Mouse (Mus musculus) heart, embryonic 12.5 days (tissue): Measurements from ENCODE around the gene Slc16a8. TPM values are rescaled to one million over a fixed set of nuclear protein-coding genes. Genes with fewer than 3 reads are reported as not detected.

Source experiments
- ATAC-seq: fragments of 200-750 bp; cut with Nextera tagmentation; 2 replicates; pipeline ENCODE4 v1.8.0; 2017; ENCODE audit warnings: moderate TSS enrichment, moderate library complexity; ENCODE audit not compliant: insufficient number of reproducible peaks, low FRiP score
- H3K27ac ChIP-seq: fragments of 300-500 bp; sonication (generic); 2 replicates; pipeline ENCODE4 v1.5.1; 2016; ENCODE audit warnings: mild to moderate bottlenecking, moderate library complexity; ENCODE audit not compliant: poor library complexity, severe bottlenecking
- H3K27me3 ChIP-seq: fragments of 300-500 bp; sonication (generic); replicated peaks from 2 replicates; pipeline ENCODE4 v1.6.1; 2016; ENCODE audit warnings: mild to moderate bottlenecking, moderate library complexity
- H3K36me3 ChIP-seq: fragments of 300-500 bp; sonication (generic); 2 replicates; pipeline ENCODE4 v1.6.1; 2016; ENCODE audit warnings: mild to moderate bottlenecking, moderate library complexity
- H3K4me1 ChIP-seq: fragments of 300-500 bp; sonication (generic); replicated peaks from 2 replicates; pipeline ENCODE4 v1.6.1; 2016; ENCODE audit warnings: mild to moderate bottlenecking
- H3K4me2 ChIP-seq: fragments of 300-500 bp; sonication (generic); 2 replicates; pipeline ENCODE4 v1.6.1; 2016; ENCODE audit warnings: mild to moderate bottlenecking, moderate library complexity
- H3K4me3 ChIP-seq: fragments of 300-500 bp; sonication (generic); 2 replicates; pipeline ENCODE4 v1.5.1; 2016; ENCODE audit warnings: mild to moderate bottlenecking
- H3K9ac ChIP-seq: fragments of 300-500 bp; sonication (generic); 2 replicates; pipeline ENCODE4 v1.6.1; 2016; ENCODE audit warnings: mild to moderate bottlenecking, moderate library complexity
- H3K9me3 ChIP-seq: fragments of 300-500 bp; sonication (generic); replicated peaks from 2 replicates; pipeline ENCODE4 v1.6.1; 2016; ENCODE audit warnings: mild to moderate bottlenecking, moderate library complexity
- WGBS: fragments of 180-500 bp; shearing (Covaris S2); methylation state at CpG from one replicate; pipeline ENCODE4 v1.1.7; 2016; 5-methylcytosine and 5-hydroxymethylcytosine counted together
- polyA plus RNA-seq: library from polyadenylated mRNA; unstranded; fragments of >200 nt; fragmentation: Nextera tagmentation; extraction: Ambion mirVana; gene quantifications from 2 replicates; pipeline ENCODE4 v1.2.1, GENCODE M21; 2016

The Slc16a8 gene
- polyA plus RNA-seq, 1 experiment from 2014 or later: 0.65 TPM

DNA sequence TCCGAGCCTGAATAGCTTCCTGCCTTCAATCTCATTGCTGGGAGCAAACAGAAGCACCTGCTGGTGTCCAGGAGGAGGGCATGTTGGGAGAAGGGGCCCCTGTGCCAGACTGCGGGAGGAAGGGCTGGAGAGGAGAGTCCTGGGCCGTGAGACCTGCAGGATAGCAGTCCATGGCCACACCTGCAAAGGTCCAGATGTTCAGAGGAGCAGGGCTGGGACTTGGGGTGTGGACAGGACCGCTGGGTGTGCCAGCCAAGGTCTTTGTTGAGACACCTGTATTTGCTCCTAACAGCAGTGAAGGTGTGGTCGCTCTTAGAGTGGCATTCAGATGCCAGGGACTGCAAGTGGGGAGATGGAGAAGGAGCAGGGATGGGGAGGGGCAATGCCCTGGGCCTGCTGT is 27.9 kb upstream of the Slc16a8 start:
- no peak for ATAC-seq
- H3K4me2 ChIP-seq: no peak overlapping the region
- 70% methylated on average over 5 of the region's 5 CpGs for WGBS
- no peak overlapping the region for H3K27ac ChIP-seq
- H3K4me1 ChIP-seq: peaks cover 9% of the 10 kb centered on the region; the same call in 1 of the 2 replicates
- H3K4me3 ChIP-seq: no peak overlapping the region
- no peak overlapping the region for H3K9ac ChIP-seq
- 0 out of 2 replicates have a peak, but pooled peaks cover 5% of the 10 kb centered on the region for H3K27me3 ChIP-seq
- H3K36me3 ChIP-seq: peaks cover 13% of the 10 kb centered on the region; the same call in 1 of the 2 replicates
- 0 out of 2 replicates have a peak, but pooled peaks cover 6% of the 10 kb centered on the region for H3K9me3 ChIP-seq

DNA sequence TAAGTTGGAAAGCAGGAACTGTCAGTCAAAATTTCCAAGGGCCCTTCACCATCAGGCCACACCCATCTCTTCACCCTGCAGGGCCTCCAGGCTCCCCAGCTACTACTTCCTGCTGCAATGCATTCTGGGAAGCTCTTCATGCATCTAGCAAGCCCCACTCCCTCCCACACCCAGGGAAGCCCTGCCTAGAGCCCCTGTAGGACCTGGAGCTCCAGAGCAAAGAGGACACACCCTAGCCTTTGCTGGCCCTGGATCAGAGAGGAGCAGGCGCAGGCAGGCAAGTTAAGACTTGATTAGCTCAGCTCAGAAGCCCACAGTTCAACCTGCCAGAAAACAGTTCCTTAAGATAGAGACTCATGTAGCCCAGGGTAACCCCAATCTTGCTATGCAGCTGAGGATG is 26.8 kb upstream of the Slc16a8 start:
- Histone ChIP-seq H3K9me3 (peaks cover 12% of the 10 kb centered on the region), H3K27ac (no peak overlapping the region), H3K4me3 (no peak overlapping the region), H3K27me3 (0 out of 2 replicates have a peak, but pooled peaks cover 5% of the 10 kb centered on the region), H3K4me1 (peaks cover 9% of the 10 kb centered on the region; the same call in 1 of the 2 replicates), H3K36me3 (peaks cover 6% of the 10 kb centered on the region; the same call in 1 of the 2 replicates), H3K9ac (no peak overlapping the region), H3K4me2 (no peak overlapping the region)
- peak; percentile 70; the same call in 1 of the 2 replicates for ATAC-seq
- WGBS: 62% methylated on average over 1 of the region's 1 CpGs

DNA sequence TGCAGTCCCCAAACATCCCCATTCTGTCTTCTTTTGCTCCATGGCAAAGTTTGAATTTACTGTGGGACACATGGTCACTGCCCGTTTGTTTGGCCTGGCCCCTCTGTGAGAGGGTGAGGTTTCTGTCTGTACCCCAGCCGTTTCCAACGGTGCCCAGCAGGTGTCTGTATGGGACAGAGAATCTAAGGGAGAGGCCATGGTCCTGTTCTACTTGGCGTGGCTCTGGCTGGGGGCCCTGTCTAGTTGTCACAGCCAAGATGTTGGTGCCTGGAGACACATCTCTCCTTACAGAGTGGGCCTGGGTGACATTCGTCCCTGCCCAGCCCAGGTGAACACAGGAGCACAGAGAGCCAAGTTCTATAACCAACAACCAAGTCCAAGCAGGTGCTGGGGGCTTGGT is 26.3 kb upstream of the Slc16a8 start:
- Histone ChIP-seq H3K9ac (no peak overlapping the region), H3K27me3 (0 out of 2 replicates have a peak, but pooled peaks cover 5% of the 10 kb centered on the region), H3K4me2 (no peak overlapping the region), H3K4me1 (peaks cover 9% of the 10 kb centered on the region; the same call in 1 of the 2 replicates), H3K9me3 (peaks cover 12% of the 10 kb centered on the region), H3K36me3 (peaks cover under 1% of the 10 kb centered on the region; the same call in 1 of the 2 replicates), H3K27ac (no peak overlapping the region), H3K4me3 (no peak overlapping the region)
- 53% methylated on average over 5 of the region's 5 CpGs for WGBS
- no peak for ATAC-seq

DNA sequence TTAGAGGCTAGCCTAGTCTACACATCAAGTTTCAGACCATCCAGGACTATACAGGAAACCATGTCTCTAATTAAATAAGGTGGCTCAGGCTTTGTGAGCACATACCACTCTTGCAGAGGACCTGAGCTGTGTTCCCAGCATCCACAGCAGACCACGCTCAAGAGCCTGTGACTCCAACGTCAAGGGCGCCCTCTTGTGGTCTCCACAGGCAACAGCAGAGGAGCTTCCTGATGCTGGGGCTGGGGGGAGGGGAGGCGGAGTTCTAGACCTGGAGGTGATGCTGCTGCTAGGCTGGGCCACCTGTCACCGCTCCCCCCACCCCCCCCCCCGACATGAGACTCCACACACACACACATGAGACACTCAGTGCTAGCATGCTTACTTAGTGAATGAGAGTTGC is 25.6 kb upstream of the Slc16a8 start:
- Histone ChIP-seq H3K9me3 (peaks cover 12% of the 10 kb centered on the region), H3K4me2 (no peak overlapping the region), H3K27ac (no peak overlapping the region), H3K27me3 (0 out of 2 replicates have a peak, but pooled peaks cover 5% of the 10 kb centered on the region), H3K9ac (no peak overlapping the region), H3K4me1 (peaks cover 9% of the 10 kb centered on the region; the same call in 1 of the 2 replicates), H3K4me3 (no peak overlapping the region), H3K36me3 (no peaks in the 10 kb centered on the region)
- WGBS: 24% methylated on average over 6 of the region's 6 CpGs
- ATAC-seq: no peak

DNA sequence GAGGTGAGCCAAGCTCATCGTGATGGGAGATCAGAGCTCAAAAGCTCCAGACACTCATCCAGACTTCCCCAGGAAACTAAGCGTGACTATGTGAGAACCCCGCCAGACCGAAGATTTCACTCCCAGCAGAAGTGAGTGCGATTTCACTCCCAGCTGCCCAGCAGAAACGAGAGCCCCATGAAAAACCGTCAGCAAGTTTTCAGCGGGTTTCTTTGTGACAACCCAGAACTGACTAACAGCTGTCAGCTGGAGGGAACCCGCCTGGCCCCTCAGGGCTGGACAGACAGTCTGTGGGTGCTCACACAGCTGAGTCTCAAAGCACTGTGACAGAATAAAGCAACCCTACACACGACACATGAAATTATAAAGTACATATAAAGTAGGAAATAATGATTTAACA is 23.2 kb upstream of the Slc16a8 start:
- no peak for ATAC-seq
- H3K27me3 ChIP-seq: no peaks in the 10 kb centered on the region
- 60% methylated on average over 10 of the region's 10 CpGs for WGBS

DNA sequence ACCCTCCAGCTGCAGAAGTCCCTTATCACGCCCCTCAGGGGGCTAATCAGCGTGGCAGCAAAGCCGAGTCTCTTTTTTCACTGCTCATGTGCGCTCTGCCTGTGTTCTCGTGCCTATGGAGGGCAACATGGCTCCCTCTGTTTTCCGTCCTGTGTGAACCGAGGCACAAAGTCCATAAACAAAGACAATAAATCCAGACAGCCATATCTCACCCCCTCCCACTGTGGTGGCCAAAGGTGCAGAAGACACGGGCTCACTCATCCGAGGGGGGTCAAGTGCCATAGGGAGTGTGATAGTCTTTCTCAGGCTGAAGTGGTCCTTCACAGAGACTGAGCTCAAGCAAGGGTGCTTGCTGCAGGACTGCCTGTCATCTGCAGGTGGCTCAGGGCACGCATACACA is 18.5 kb upstream of the Slc16a8 start:
- Histone ChIP-seq H3K4me3 (no peak overlapping the region), H3K27me3 (peaks cover 5% of the 10 kb centered on the region), H3K4me2 (no peak overlapping the region), H3K9me3 (peaks cover 6% of the 10 kb centered on the region), H3K36me3 (no peaks in the 10 kb centered on the region), H3K27ac (no peak overlapping the region), H3K9ac (no peak overlapping the region), H3K4me1 (peaks cover 9% of the 10 kb centered on the region)
- 47% methylated on average over 10 of the region's 10 CpGs for WGBS
- ATAC-seq: no peak

More for the DNA sequence above, 23.2 kb upstream of the Slc16a8 start:
- H3K9ac ChIP-seq: no peak overlapping the region
- H3K4me2 ChIP-seq: no peak overlapping the region
- no peak overlapping the region for H3K27ac ChIP-seq
- no peaks in the 10 kb centered on the region for H3K36me3 ChIP-seq
- H3K9me3 ChIP-seq: peaks cover 12% of the 10 kb centered on the region
- H3K4me1 ChIP-seq: peaks cover 9% of the 10 kb centered on the region; the same call in 1 of the 2 replicates
- H3K4me3 ChIP-seq: no peak overlapping the region

DNA sequence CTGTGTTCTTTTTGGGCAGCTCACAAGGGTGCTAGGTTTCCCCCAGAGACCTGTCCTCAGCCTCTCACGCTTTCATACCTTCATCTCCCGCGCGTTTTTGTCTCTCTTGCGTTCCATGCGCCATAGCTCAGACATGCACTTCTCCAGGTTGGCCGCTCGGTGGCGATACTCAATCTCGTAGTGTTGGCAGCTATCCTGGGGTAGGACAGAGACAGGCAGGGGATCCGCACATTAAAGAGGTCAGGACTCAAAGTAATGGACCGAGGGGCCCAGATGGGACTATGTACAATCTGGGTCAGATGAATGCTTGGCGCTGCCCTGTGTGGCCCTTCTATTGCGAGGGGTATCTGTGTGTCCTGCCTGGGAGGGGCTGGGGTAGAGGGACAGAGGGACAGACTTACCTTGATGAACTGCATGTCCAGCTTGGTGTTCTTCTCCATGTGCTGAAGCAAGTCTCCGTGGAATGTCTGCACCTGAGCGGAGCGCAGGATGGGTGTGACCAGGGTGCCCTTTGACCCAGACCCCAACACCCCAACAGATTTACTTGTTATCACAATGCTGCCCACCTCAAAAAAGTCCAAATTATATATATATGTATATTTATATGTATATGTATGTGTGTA is 16.7 kb upstream of the Slc16a8 start:
- Histone ChIP-seq H3K36me3 (no peaks in the 10 kb centered on the region), H3K4me2 (peak overlapping the region; percentile 80), H3K9ac (peak overlapping the region; percentile 63), H3K9me3 (no peaks in the 10 kb centered on the region), H3K27me3 (peaks cover 21% of the 10 kb centered on the region), H3K4me1 (peaks cover 9% of the 10 kb centered on the region), H3K27ac (no peak overlapping the region), H3K4me3 (peak overlapping the region; percentile 39)
- no peak for ATAC-seq
- 15% methylated on average over 17 of the region's 17 CpGs for WGBS

DNA sequence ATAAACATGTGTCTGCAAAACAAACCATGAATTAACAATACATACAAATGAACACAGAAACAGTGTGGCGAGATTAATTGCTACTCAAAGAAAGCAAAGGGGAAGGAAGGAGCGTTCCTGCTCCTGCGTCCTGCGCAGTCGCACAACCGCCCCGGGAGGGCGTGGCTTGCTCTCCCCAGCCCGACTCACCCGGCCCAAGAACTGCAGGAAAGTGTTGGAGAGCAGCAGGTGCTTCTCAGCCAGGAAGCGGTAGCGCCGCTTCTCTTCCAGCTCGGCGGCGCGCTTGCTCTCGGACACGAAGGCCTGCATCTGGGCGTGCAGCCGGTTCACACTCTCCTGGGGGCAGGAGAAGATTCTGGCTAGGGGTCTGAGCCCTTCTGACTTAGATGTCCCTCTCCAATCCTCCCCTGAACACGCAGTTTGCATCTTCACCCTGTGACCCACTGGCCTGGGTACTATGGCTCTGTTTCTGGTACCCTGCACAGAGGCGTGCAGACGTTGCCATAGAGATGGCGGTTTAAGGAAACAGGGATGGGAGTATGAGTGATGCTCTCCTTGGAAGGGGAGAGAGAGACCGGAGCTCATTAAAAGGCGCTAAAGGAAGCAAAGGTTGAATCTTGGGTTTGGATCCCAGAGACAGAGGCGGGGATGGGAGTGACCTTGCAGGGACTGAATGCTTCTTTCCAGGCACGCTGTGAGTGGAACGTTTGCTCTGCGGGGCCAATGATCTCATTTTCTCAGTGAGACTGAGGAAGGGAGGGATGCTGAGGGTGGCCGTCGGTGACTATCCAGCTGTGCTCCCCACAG is 16.0 kb upstream of the Slc16a8 start:
- H3K27me3 ChIP-seq: peaks cover 25% of the 10 kb centered on the region
- peak overlapping the region; percentile 63 for H3K9ac ChIP-seq
- H3K27ac ChIP-seq: no peak overlapping the region
- H3K4me3 ChIP-seq: peak overlapping the region; percentile 39
- ATAC-seq: peak; percentile 68; the same call in 1 of the 2 replicates
- no peaks in the 10 kb centered on the region for H3K36me3 ChIP-seq
- H3K9me3 ChIP-seq: no peaks in the 10 kb centered on the region
- WGBS: 3% methylated on average over 33 of the region's 33 CpGs
- peak overlapping the region; percentile 80 for H3K4me2 ChIP-seq
- peaks cover 9% of the 10 kb centered on the region for H3K4me1 ChIP-seq

DNA sequence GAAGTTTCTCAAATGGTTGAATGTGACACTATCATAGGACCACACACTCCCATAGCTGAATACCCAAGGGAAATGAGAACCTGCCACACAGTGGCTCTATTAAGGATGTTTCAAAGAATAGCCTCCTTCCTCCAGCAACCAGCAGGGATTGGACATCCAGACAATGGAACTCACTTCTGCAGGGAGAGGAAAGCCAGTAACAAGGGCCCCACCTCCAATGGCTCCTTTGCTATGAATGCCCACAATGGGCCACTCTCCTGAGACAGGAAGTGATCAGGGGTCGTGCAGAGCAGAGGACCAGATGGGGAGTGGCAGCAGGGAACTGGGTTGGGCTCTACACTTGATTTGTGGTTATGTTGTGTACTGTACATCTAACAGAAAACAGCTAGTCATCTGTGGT is 14.0 kb upstream of the Slc16a8 start:
- peaks cover 38% of the 10 kb centered on the region for H3K27me3 ChIP-seq
- H3K36me3 ChIP-seq: no peaks in the 10 kb centered on the region
- no peak overlapping the region for H3K4me2 ChIP-seq
- 15% methylated on average over 1 of the region's 1 CpGs for WGBS
- H3K9me3 ChIP-seq: peaks cover 4% of the 10 kb centered on the region; the same call in 1 of the 2 replicates
- H3K9ac ChIP-seq: no peak overlapping the region
- ATAC-seq: no peak
- no peak overlapping the region for H3K27ac ChIP-seq
- no peak overlapping the region for H3K4me3 ChIP-seq
- peaks cover 9% of the 10 kb centered on the region for H3K4me1 ChIP-seq

DNA sequence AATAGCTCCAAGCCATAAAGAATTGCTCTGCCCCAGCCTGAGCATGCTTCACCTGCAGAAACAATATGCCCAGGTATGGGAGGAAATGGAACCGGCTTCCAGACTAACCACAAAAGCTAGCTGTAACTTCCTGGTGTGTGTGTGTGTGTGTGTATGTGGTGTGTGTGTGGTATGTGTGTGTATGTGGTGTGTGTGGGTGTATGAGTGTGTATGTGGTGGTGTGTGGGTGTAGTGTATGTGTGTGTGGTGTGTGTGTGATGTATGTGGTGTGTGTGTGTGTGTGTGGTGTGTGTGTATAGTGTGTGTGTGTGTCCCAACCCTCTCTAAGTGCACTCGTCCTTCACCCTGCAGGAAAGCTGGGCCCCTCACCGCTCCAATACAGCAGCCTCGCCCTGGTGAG is 10.8 kb upstream of the Slc16a8 start:
- 56% methylated on average over 4 of the region's 4 CpGs for WGBS
- no peak for ATAC-seq
- H3K27me3 ChIP-seq: peaks cover 67% of the 10 kb centered on the region

DNA sequence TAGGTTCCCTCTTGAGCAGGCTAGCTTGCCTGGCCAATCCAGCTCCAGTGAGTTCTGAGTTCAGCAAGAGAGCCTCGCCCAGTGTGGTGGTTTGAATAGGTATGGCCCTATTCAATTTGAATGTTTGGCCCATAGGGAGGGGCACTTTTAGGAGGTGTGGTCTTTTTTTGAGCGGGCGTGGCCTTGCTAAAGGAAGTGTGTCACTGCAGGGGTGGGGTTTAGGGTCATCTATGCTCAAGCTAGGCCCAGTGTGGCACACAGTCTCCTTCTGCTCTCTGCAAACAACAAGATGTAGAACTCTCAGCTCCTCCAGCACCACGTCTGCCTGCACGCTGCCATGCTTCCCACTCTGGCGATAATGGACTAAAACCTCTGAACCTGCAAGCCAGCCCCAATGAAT is 9.2 kb upstream of the Slc16a8 start:
- peaks cover 4% of the 10 kb centered on the region; the same call in 1 of the 2 replicates for H3K9me3 ChIP-seq
- peaks cover 18% of the 10 kb centered on the region for H3K4me1 ChIP-seq
- no peak overlapping the region for H3K4me2 ChIP-seq
- H3K9ac ChIP-seq: no peak overlapping the region
- ATAC-seq: no peak
- WGBS: 89% methylated on average over 6 of the region's 6 CpGs
- H3K27ac ChIP-seq: no peak overlapping the region
- H3K36me3 ChIP-seq: no peaks in the 10 kb centered on the region
- H3K4me3 ChIP-seq: no peak overlapping the region
- H3K27me3 ChIP-seq: peaks cover 83% of the 10 kb centered on the region

More for the DNA sequence above, 10.8 kb upstream of the Slc16a8 start:
- no peaks in the 10 kb centered on the region for H3K36me3 ChIP-seq
- no peak overlapping the region for H3K4me3 ChIP-seq
- H3K27ac ChIP-seq: no peak overlapping the region
- peaks cover 20% of the 10 kb centered on the region for H3K4me1 ChIP-seq
- peaks cover 4% of the 10 kb centered on the region; the same call in 1 of the 2 replicates for H3K9me3 ChIP-seq
- no peak overlapping the region for H3K4me2 ChIP-seq
- H3K9ac ChIP-seq: no peak overlapping the region
